Mouse (Mus musculus) thymus, adult 2 months (tissue): Measurements from ENCODE around the gene Wdr63.

ENCODE experiments used
- CTCF ChIP-seq: fragments of 200-500 bp; IDR thresholded peaks from 2 replicates; pipeline ENCODE4 v1.5.1; 2012; ENCODE audit warnings: mild to moderate bottlenecking, control low read depth, low read length, moderate library complexity, borderline replicate concordance; ENCODE audit not compliant: control insufficient read depth, poor library complexity, insufficient read depth; ENCODE audit errors: extremely low read depth
- POLR2A ChIP-seq: fragments of 200-500 bp; IDR thresholded peaks from 2 replicates; pipeline ENCODE4 v1.6.1; 2012; ENCODE audit warnings: mild to moderate bottlenecking, low read length, control low read depth, moderate library complexity; ENCODE audit not compliant: control insufficient read depth, poor library complexity, insufficient read depth; ENCODE audit errors: extremely low read depth

DNA sequence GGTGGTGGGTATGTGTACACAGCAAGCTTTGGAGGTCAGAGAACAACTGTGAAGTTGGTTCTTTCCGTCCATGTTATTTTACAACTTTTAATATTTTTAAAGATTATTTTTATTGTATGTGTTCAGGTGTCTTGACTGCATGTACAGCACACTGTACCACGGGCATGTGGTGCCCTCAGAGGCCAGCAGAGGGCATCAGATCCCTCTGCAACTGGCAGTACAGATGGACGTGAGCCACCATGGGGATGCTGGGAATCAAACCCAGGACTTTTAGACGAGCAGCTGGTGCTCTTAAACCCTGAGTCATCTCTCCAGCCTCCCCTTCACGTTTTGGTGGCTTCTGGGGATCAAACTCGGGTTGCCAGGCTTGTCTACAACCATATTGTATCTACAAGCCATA lies 5.9 kb downstream of the Wdr63 start:
- TF ChIP-seq CTCF (no peak), POLR2A (no peak)
